Mouse (Mus musculus): ENCODE measurements around the gene Pik3r1. TPM values are rescaled to one million over a fixed set of nuclear protein-coding genes. Genes with fewer than 3 reads are reported as not detected.
A peak's percentile ranks its signal among the peaks of the same experiment; 100 is the strongest.

The Pik3r1 gene
- total and polyA plus RNA-seq, 3 experiments, result 23.7 to 132 (median 111) TPM

GRCm38 (mm10) chr13:101718744-101719143 is 49.3 kb downstream of the Pik3r1 start:
- H3K36me3 ChIP-seq (ENCODE audit: control insufficient read depth, insufficient read depth, low read length), result peaks cover 32% of the 10 kb centered on the region
- peaks cover 2% of the 10 kb centered on the region for H3K79me2 ChIP-seq (replicated peaks; ENCODE audit: control insufficient read depth, insufficient read depth, low read length)
- no peak overlapping the region for H3K9ac ChIP-seq (ENCODE audit: low read depth, low read length)
- intact Hi-C loops (cut with DNase I), result loop anchor here (2.0 kb wide), 1 partner anchor 50 kb away; the partner anchor contains the start of gene Pik3r1
- peak overlapping the region; percentile 71 for H3K27ac ChIP-seq
- H3K4me1 ChIP-seq (ENCODE audit: control insufficient read depth, insufficient read depth, low read length), result peaks cover 20% of the 10 kb centered on the region
- H3K4me3 ChIP-seq, result no peak overlapping the region
- TF ChIP-seq CTCF (IDR thresholded peaks at IDR 0.05), result no peak
- TF ChIP-seq POLR2A (IDR thresholded peaks at IDR 0.05; ENCODE audit: insufficient read depth, low read depth, low read length), result no peak
- TF ChIP-seq EP300 (IDR thresholded peaks at IDR 0.05; ENCODE audit: insufficient read depth, low read depth, low read length), result no peak
- no peaks in the 10 kb centered on the region for H3K27me3 ChIP-seq (ENCODE audit: control insufficient read depth, insufficient read depth, low read length)
- no peak for DNase-seq
- WGBS, result 67% methylated on average over 7 of the region's 7 CpGs

- peaks cover 2% of the 10 kb centered on the region for H3K79me2 ChIP-seq (replicated peaks; ENCODE audit: control insufficient read depth, insufficient read depth, low read length)
- H3K4me1 ChIP-seq (ENCODE audit: control insufficient read depth, insufficient read depth, low read length), result peaks cover 23% of the 10 kb centered on the region
- H3K9ac ChIP-seq (ENCODE audit: low read depth, low read length), result no peak overlapping the region
- no peak overlapping the region for H3K4me3 ChIP-seq
- H3K36me3 ChIP-seq (ENCODE audit: control insufficient read depth, insufficient read depth, low read length), result peaks cover 34% of the 10 kb centered on the region
- H3K27me3 ChIP-seq (ENCODE audit: control insufficient read depth, insufficient read depth, low read length), result no peaks in the 10 kb centered on the region
- intact Hi-C loops (cut with DNase I), result loop anchor here (2.0 kb wide), 1 partner anchor 51 kb away; the partner anchor contains the start of gene Pik3r1
- peak overlapping the region; percentile 71 for H3K27ac ChIP-seq
- 59% methylated on average over 6 of the region's 6 CpGs for WGBS
- DNase-seq, result peak in 1 of 2 experiments; percentile 42
- TF ChIP-seq EP300 (IDR thresholded peaks at IDR 0.05; ENCODE audit: insufficient read depth, low read depth, low read length), result no peak
- TF ChIP-seq CTCF (IDR thresholded peaks at IDR 0.05), result no peak
- no peak for TF ChIP-seq POLR2A (IDR thresholded peaks at IDR 0.05; ENCODE audit: insufficient read depth, low read depth, low read length)
Observed at GRCm38 (mm10) chr13:101717836-101718235, 50.2 kb downstream of the Pik3r1 start.

GRCm38 (mm10) chr13:101713429-101714088 is 54.5 kb downstream of the Pik3r1 start:
- no peak for DNase-seq
- Histone ChIP-seq H3K4me1 (ENCODE audit: control insufficient read depth, insufficient read depth, low read length) (peaks cover 21% of the 10 kb centered on the region), H3K36me3 (ENCODE audit: control insufficient read depth, insufficient read depth, low read length) (peaks cover 51% of the 10 kb centered on the region), H3K9ac (ENCODE audit: low read depth, low read length) (no peak overlapping the region), H3K79me2 (replicated peaks; ENCODE audit: control insufficient read depth, insufficient read depth, low read length) (peaks cover 2% of the 10 kb centered on the region), H3K4me3 (no peak overlapping the region), H3K27ac (peak overlapping the region; percentile 42), H3K27me3 (ENCODE audit: control insufficient read depth, insufficient read depth, low read length) (no peaks in the 10 kb centered on the region)
- WGBS, result 63% methylated on average over 12 of the region's 12 CpGs
- TF ChIP-seq EP300 (IDR thresholded peaks at IDR 0.05; ENCODE audit: insufficient read depth, low read depth, low read length) (no peak), POLR2A (IDR thresholded peaks at IDR 0.05; ENCODE audit: insufficient read depth, low read depth, low read length) (no peak)
- intact Hi-C loops (cut with DNase I), result no loop called here

GRCm38 (mm10) chr13:101712720-101713428 is 55.1 kb downstream of the Pik3r1 start:
- H3K36me3 ChIP-seq (ENCODE audit: control insufficient read depth, insufficient read depth, low read length), result peaks cover 49% of the 10 kb centered on the region
- 43% methylated on average over 9 of the region's 9 CpGs for WGBS
- no peak overlapping the region for H3K9ac ChIP-seq (ENCODE audit: low read depth, low read length)
- intact Hi-C loops (cut with DNase I), result no loop called here
- H3K27me3 ChIP-seq (ENCODE audit: control insufficient read depth, insufficient read depth, low read length), result no peaks in the 10 kb centered on the region
- no peak for DNase-seq
- TF ChIP-seq POLR2A (IDR thresholded peaks at IDR 0.05; ENCODE audit: insufficient read depth, low read depth, low read length) (no peak), EP300 (IDR thresholded peaks at IDR 0.05; ENCODE audit: insufficient read depth, low read depth, low read length) (no peak), CTCF (IDR thresholded peaks at IDR 0.05) (no peak)
- peaks cover 19% of the 10 kb centered on the region for H3K4me1 ChIP-seq (ENCODE audit: control insufficient read depth, insufficient read depth, low read length)
- peaks cover 2% of the 10 kb centered on the region for H3K79me2 ChIP-seq (replicated peaks; ENCODE audit: control insufficient read depth, insufficient read depth, low read length)
- H3K27ac ChIP-seq, result peak overlapping the region; percentile 42
- H3K4me3 ChIP-seq, result no peak overlapping the region

- Histone ChIP-seq H3K4me3 (no peak overlapping the region), H3K36me3 (ENCODE audit: control insufficient read depth, insufficient read depth, low read length) (peaks cover 46% of the 10 kb centered on the region), H3K27ac (no peak overlapping the region), H3K79me2 (replicated peaks; ENCODE audit: control insufficient read depth, insufficient read depth, low read length) (peaks cover 2% of the 10 kb centered on the region), H3K9ac (ENCODE audit: low read depth, low read length) (no peak overlapping the region), H3K27me3 (ENCODE audit: control insufficient read depth, insufficient read depth, low read length) (no peaks in the 10 kb centered on the region), H3K4me1 (ENCODE audit: control insufficient read depth, insufficient read depth, low read length) (peaks cover 15% of the 10 kb centered on the region)
- intact Hi-C loops (cut with DNase I), result no loop called here
- DNase-seq, result no peak
- TF ChIP-seq EP300 (IDR thresholded peaks at IDR 0.05; ENCODE audit: insufficient read depth, low read depth, low read length), result no peak
- TF ChIP-seq CTCF (IDR thresholded peaks at IDR 0.05), result no peak
- no peak for TF ChIP-seq POLR2A (IDR thresholded peaks at IDR 0.05; ENCODE audit: insufficient read depth, low read depth, low read length)
- 41% methylated on average over 9 of the region's 9 CpGs for WGBS
Observed at GRCm38 (mm10) chr13:101712099-101712498, 55.9 kb downstream of the Pik3r1 start.

- no peaks in the 10 kb centered on the region for H3K27me3 ChIP-seq (ENCODE audit: control insufficient read depth, insufficient read depth, low read length)
- H3K79me2 ChIP-seq (replicated peaks; ENCODE audit: control insufficient read depth, insufficient read depth, low read length), result peaks cover 2% of the 10 kb centered on the region
- intact Hi-C loops (cut with DNase I), result no loop called here
- WGBS, result 75% methylated on average over 2 of the region's 2 CpGs
- no peak for DNase-seq
- H3K36me3 ChIP-seq (ENCODE audit: control insufficient read depth, insufficient read depth, low read length), result peaks cover 42% of the 10 kb centered on the region
- peaks cover 15% of the 10 kb centered on the region for H3K4me1 ChIP-seq (ENCODE audit: control insufficient read depth, insufficient read depth, low read length)
- TF ChIP-seq CTCF (IDR thresholded peaks at IDR 0.05) (no peak), POLR2A (IDR thresholded peaks at IDR 0.05; ENCODE audit: insufficient read depth, low read depth, low read length) (no peak), EP300 (IDR thresholded peaks at IDR 0.05; ENCODE audit: insufficient read depth, low read depth, low read length) (no peak)
- no peak overlapping the region for H3K4me3 ChIP-seq
- H3K27ac ChIP-seq, result no peak overlapping the region
- no peak overlapping the region for H3K9ac ChIP-seq (ENCODE audit: low read depth, low read length)
Observed at GRCm38 (mm10) chr13:101711301-101711700, 56.7 kb downstream of the Pik3r1 start.

Data from heart, adult 2 months (tissue).